Mouse (Mus musculus): Measurements from ENCODE around the gene Ubxn11. TPM values are rescaled to one million over a fixed set of nuclear protein-coding genes. Genes with fewer than 3 reads are reported as not detected.

Ubxn11 gene
- polyA plus RNA-seq, 1 experiment from 2014 or later = 5.8 TPM

Other genes with a start within 250 kb of the Ubxn11 start
- 27.9 and 28.7 TPM in 2 replicates for gene Rps6ka1, start 214.8 kb upstream of the Ubxn11 start, polyA plus RNA-seq (2014; fragmentation: Nextera tagmentation; extraction: Ambion mirVana)
- gene Hmgn2, start 133.9 kb upstream of the Ubxn11 start, polyA plus RNA-seq (2014; fragmentation: Nextera tagmentation; extraction: Ambion mirVana) = 3,330 and 3,354 TPM in 2 replicates
- 34.9 and 38.1 TPM in 2 replicates for gene Dhdds, start 101.7 kb upstream of the Ubxn11 start, polyA plus RNA-seq (2014; fragmentation: Nextera tagmentation; extraction: Ambion mirVana)
- gene Lin28a, start 83.7 kb upstream of the Ubxn11 start, polyA plus RNA-seq (2014; fragmentation: Nextera tagmentation; extraction: Ambion mirVana) = 2.9 and 3.7 TPM in 2 replicates
- not detected in 2 replicates for gene Zfp683, start 48.7 kb upstream of the Ubxn11 start, polyA plus RNA-seq (2014; fragmentation: Nextera tagmentation; extraction: Ambion mirVana)
- gene Crybg2, start 41.8 kb upstream of the Ubxn11 start, polyA plus RNA-seq (2014; fragmentation: Nextera tagmentation; extraction: Ambion mirVana) = 1.4 and 1.8 TPM in 2 replicates
- gene Cd52, start 7.5 kb upstream of the Ubxn11 start, polyA plus RNA-seq (2014; fragmentation: Nextera tagmentation; extraction: Ambion mirVana) = 4.5 and 5.1 TPM in 2 replicates
- 337 and 396 TPM in 2 replicates for gene Sh3bgrl3, start 26.2 kb downstream of the Ubxn11 start, polyA plus RNA-seq (2014; fragmentation: Nextera tagmentation; extraction: Ambion mirVana)
- 27.8 and 27.9 TPM in 2 replicates for gene Cep85, start 84.5 kb downstream of the Ubxn11 start, polyA plus RNA-seq (2014; fragmentation: Nextera tagmentation; extraction: Ambion mirVana)
- gene Gm7534, start 100.4 kb downstream of the Ubxn11 start, polyA plus RNA-seq (2014; fragmentation: Nextera tagmentation; extraction: Ambion mirVana) = 0.06 TPM in 1 of 2 replicates, not detected in the other
- not detected in 2 replicates for gene Catsper4, start 124.8 kb downstream of the Ubxn11 start, polyA plus RNA-seq (2014; fragmentation: Nextera tagmentation; extraction: Ambion mirVana)
- gene Cnksr1, start 135.8 kb downstream of the Ubxn11 start, polyA plus RNA-seq (2014; fragmentation: Nextera tagmentation; extraction: Ambion mirVana) = 0.14 and 0.28 TPM in 2 replicates
- 0.20 and 0.32 TPM in 2 replicates for gene E130218I03Rik, start 141.1 kb downstream of the Ubxn11 start, polyA plus RNA-seq (2014; fragmentation: Nextera tagmentation; extraction: Ambion mirVana)
- 18.3 and 20.4 TPM in 2 replicates for gene Zfp593, start 143.0 kb downstream of the Ubxn11 start, polyA plus RNA-seq (2014; fragmentation: Nextera tagmentation; extraction: Ambion mirVana)
- 0.42 and 0.56 TPM in 2 replicates for gene Gm30191, start 144.4 kb downstream of the Ubxn11 start, polyA plus RNA-seq (2014; fragmentation: Nextera tagmentation; extraction: Ambion mirVana)
- gene Grrp1, start 151.5 kb downstream of the Ubxn11 start, polyA plus RNA-seq (2014; fragmentation: Nextera tagmentation; extraction: Ambion mirVana) = 5.1 and 5.7 TPM in 2 replicates
- gene Pdik1l, start 185.3 kb downstream of the Ubxn11 start, polyA plus RNA-seq (2014; fragmentation: Nextera tagmentation; extraction: Ambion mirVana) = 23.5 and 25.1 TPM in 2 replicates
- gene Trim63, start 212.6 kb downstream of the Ubxn11 start, polyA plus RNA-seq (2014; fragmentation: Nextera tagmentation; extraction: Ambion mirVana) = 0.12 and 0.32 TPM in 2 replicates
- gene Slc30a2, start 240.6 kb downstream of the Ubxn11 start, polyA plus RNA-seq (2014; fragmentation: Nextera tagmentation; extraction: Ambion mirVana) = not detected in 2 replicates